Mouse (Mus musculus): ENCODE measurements around the gene 4930503E14Rik. TPM values are rescaled to one million over a fixed set of nuclear protein-coding genes. Genes with fewer than 3 reads are reported as not detected.
"Not testable (repeated sequence)": the region's sequence is repeated elsewhere in the genome, so short reads cannot be mapped to it uniquely, and the experiment has no call there.

4930503E14Rik gene
- total RNA-seq (2021) = not detected

GRCm38 (mm10) chr14:44213154-44213553 lies at the start of gene 4930503E14Rik:
Gene 4930503E14Rik (minus strand): TSS chr14:44213254.
- intact Hi-C loops (cut with DNase I); DNase-seq (ENCODE audit: low spot score): not testable (repeated sequence)

- intact Hi-C loops (cut with DNase I) = no loop called here
- no peak for DNase-seq (ENCODE audit: low spot score)
Observed at GRCm38 (mm10) chr14:44248039-44248438, 35.0 kb upstream of the 4930503E14Rik start.

- DNase-seq (ENCODE audit: low spot score); intact Hi-C loops (cut with DNase I): not testable (repeated sequence)
Observed at GRCm38 (mm10) chr14:44197361-44197760, 15.7 kb downstream of the 4930503E14Rik start, which contains the start of gene Gm8212. Gene Gm8212 (plus strand): TSS chr14:44197661.

GRCm38 (mm10) chr14:44123551-44123950 lies 89.5 kb downstream of the 4930503E14Rik start, which contains the start of gene Gm3327:
Gene Gm3327 (plus strand): TSS chr14:44123851.
- DNase-seq (ENCODE audit: low spot score); intact Hi-C loops (cut with DNase I): not testable (repeated sequence)

Other genes with a start within 250 kb of the 4930503E14Rik start
- gene Ang6, start 211.0 kb downstream of the 4930503E14Rik start, total RNA-seq (2021) = not detected
- gene Ear2, start 110.6 kb downstream of the 4930503E14Rik start, total RNA-seq (2021) = under 1 TPM; 0.39 to 0.62 TPM
- gene Gm3327, start 89.4 kb downstream of the 4930503E14Rik start, total RNA-seq (2021) = not detected
- not detected for gene Gm8212, start 15.6 kb downstream of the 4930503E14Rik start, total RNA-seq (2021)
- not detected for gene Gm8220, start 72.3 kb upstream of the 4930503E14Rik start, total RNA-seq (2021)
- not detected for gene Gm5930, start 125.3 kb upstream of the 4930503E14Rik start, total RNA-seq (2021)
- not detected for gene Gm8229, start 152.1 kb upstream of the 4930503E14Rik start, total RNA-seq (2021)
- gene Gm3371, start 197.4 kb upstream of the 4930503E14Rik start, total RNA-seq (2021) = not detected
- gene Gm8232, start 220.4 kb upstream of the 4930503E14Rik start, total RNA-seq (2021) = not detected

Data from heart, postnatal 25 days (tissue).